Mouse (Mus musculus): ENCODE measurements at regions not wholly inside any gene's neighbourhood (a gene's known extent, or its start where the extent isn't known, plus 50 kb on each side); places are given as distances from the start of the nearest gene placed in this dataset.

GRCm38 (mm10) chr17:45240963-45241543, 192.5 kb downstream of the Cdc5l start:
- no peak for DNase-seq (ENCODE audit: low spot score)

GRCm38 (mm10) chr17:45240545-45240944, 193.0 kb downstream of the Cdc5l start:
- DNase-seq (ENCODE audit: low spot score): no peak

GRCm38 (mm10) chr17:45237246-45237645, 196.3 kb downstream of the Cdc5l start:
- DNase-seq (ENCODE audit: low spot score): no peak

GRCm38 (mm10) chr17:45235401-45235800, 198.1 kb downstream of the Cdc5l start:
- DNase-seq (ENCODE audit: low spot score): no peak

- no peak for DNase-seq (ENCODE audit: low spot score)
These were observed 200.7 kb downstream of the Cdc5l start for GRCm38 (mm10) chr17:45232874-45233273.

- DNase-seq (ENCODE audit: low spot score): no peak
These were observed 206.3 kb downstream of the Cdc5l start for GRCm38 (mm10) chr17:45227190-45227589.

GRCm38 (mm10) chr17:45226486-45226885, 207.1 kb downstream of the Cdc5l start:
- DNase-seq (ENCODE audit: low spot score): no peak

GRCm38 (mm10) chr17:45221625-45222024, 211.9 kb downstream of the Cdc5l start:
- DNase-seq (ENCODE audit: low spot score): no peak

- no peak for DNase-seq (ENCODE audit: low spot score)
These were observed 216.4 kb downstream of the Cdc5l start for GRCm38 (mm10) chr17:45217126-45217525.

GRCm38 (mm10) chr17:45215067-45216049, 218.2 kb downstream of the Cdc5l start:
- DNase-seq (ENCODE audit: low spot score): no peak

- DNase-seq (ENCODE audit: low spot score): no peak
These were observed 222.6 kb downstream of the Cdc5l start for GRCm38 (mm10) chr17:45210984-45211383.

- DNase-seq (ENCODE audit: low spot score): no peak
These were observed 224.2 kb downstream of the Cdc5l start for GRCm38 (mm10) chr17:45209387-45209663.

GRCm38 (mm10) chr17:45208596-45209386, 224.7 kb downstream of the Cdc5l start:
- DNase-seq (ENCODE audit: low spot score): no peak

GRCm38 (mm10) chr17:45195779-45196178, 237.8 kb downstream of the Cdc5l start:
- no peak for DNase-seq (ENCODE audit: low spot score)

- DNase-seq (ENCODE audit: low spot score): no peak
These were observed 238.7 kb downstream of the Cdc5l start for GRCm38 (mm10) chr17:45194786-45195281.

GRCm38 (mm10) chr17:45193456-45194025, 240.0 kb downstream of the Cdc5l start:
- DNase-seq (ENCODE audit: low spot score): no peak

- DNase-seq (ENCODE audit: low spot score): no peak
These were observed 246.1 kb downstream of the Cdc5l start for GRCm38 (mm10) chr17:45187402-45187801.

- no peak for DNase-seq (ENCODE audit: low spot score)
These were observed 257.2 kb downstream of the Cdc5l start for GRCm38 (mm10) chr17:45176340-45176739.

GRCm38 (mm10) chr17:45169257-45169994, 264.1 kb downstream of the Cdc5l start:
- DNase-seq (ENCODE audit: low spot score): no peak

Data from testis, postnatal 10 days (tissue).